ENCODE assay signal across 16 mouse cellular contexts in the genomic region with DNA sequence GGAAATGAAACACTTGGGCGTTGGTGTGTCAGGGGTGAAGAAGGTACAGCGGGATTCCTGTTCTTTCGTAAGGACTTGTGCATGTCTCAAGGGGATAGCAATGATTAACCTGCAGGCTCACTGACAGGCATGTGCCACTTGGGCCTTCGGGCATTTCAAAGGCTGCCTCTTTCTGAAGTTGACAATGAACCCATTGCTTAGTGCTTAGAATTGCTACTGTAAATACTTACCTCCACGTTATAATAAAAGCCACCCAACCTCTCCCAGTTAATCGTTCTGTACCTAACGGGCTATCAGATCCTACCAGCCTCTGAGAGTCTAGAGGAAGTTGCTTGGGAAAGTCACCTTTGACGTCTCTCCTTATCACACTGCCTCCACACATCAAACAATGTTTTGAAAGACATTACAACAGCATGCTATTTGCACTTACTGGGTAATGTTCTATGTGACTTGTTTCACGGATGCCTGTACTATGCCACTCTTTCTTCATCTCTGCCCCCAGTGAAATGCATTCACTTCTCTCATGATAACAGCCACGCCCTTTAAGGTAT. TPM values are rescaled to one million over a fixed set of nuclear protein-coding genes. Genes with fewer than 3 reads are reported as not detected.
DNase-seq lines count a peak whose midpoint lies in the region; ATAC-seq lines count a peak whose summit lies in the region.
"Had no signal": no experiment of that assay in that cellular context is flagged by ENCODE, and none has a peak within 500 bp of the region (broad histone marks: within the 10 kb centered on the region; RNA-seq: fewer than 3 reads in every experiment).

No protein-coding gene starts in this region.

- no peak overlapping the region for H3K27ac ChIP-seq in kidney, embryonic 14.5 days (ENCODE audit: low read depth, low read length)
- H3K27ac ChIP-seq in intestine, embryonic 16.5 days (ENCODE audit: low read length) = peak overlapping the region; percentile 57; the same call in 1 of the 2 replicates
- H3K27ac ChIP-seq in embryonic facial prominence, embryonic 10.5 days (replicated peaks) = no peak overlapping the region
- H3K27ac ChIP-seq: gastrocnemius, adult 2 months; hindbrain, embryonic 10.5 days; liver, embryonic 13.5 days; neural tube, embryonic 13.5 days had no signal

- H3K27me3 ChIP-seq in kidney, embryonic 14.5 days (ENCODE audit: control insufficient read depth, insufficient read depth, low read length) = no peaks in the 10 kb centered on the region
- H3K27me3 ChIP-seq in intestine, embryonic 16.5 days (replicated peaks; ENCODE audit: control insufficient read depth, insufficient read depth, low read length) = no peaks in the 10 kb centered on the region
- H3K27me3 ChIP-seq in embryonic facial prominence, embryonic 10.5 days (replicated peaks; ENCODE audit: low read depth, poor library complexity, severe bottlenecking) = no peaks in the 10 kb centered on the region
- H3K27me3 ChIP-seq: heart, embryonic 12.5 days; liver, embryonic 13.5 days; neural tube, embryonic 13.5 days had no signal

- no peak overlapping the region for H3K4me2 ChIP-seq in kidney, embryonic 14.5 days (replicated peaks; ENCODE audit: low read depth, low read length)
- H3K4me2 ChIP-seq in intestine, embryonic 16.5 days (ENCODE audit: low read depth, low read length) = no peak overlapping the region
- H3K4me2 ChIP-seq: heart, embryonic 12.5 days; liver, embryonic 13.5 days; neural tube, embryonic 13.5 days had no signal

- no peaks in the 10 kb centered on the region for H3K4me1 ChIP-seq in kidney, embryonic 14.5 days (ENCODE audit: control insufficient read depth, insufficient read depth, low read length)
- H3K4me1 ChIP-seq in intestine, embryonic 16.5 days (ENCODE audit: control insufficient read depth, insufficient read depth, low read length) = peaks cover 12% of the 10 kb centered on the region
- no peaks in the 10 kb centered on the region for H3K4me1 ChIP-seq in embryonic facial prominence, embryonic 10.5 days
- H3K4me1 ChIP-seq: heart, embryonic 12.5 days; hindbrain, embryonic 10.5 days; neural tube, embryonic 13.5 days had no signal

- WGBS in kidney, embryonic 14.5 days = 74% methylated on average over 10 of the region's 10 CpGs
- 67% methylated on average over 10 of the region's 10 CpGs for WGBS in intestine, embryonic 16.5 days
- 85% methylated on average over 10 of the region's 10 CpGs for WGBS in embryonic facial prominence, embryonic 10.5 days

- H3K9me3 ChIP-seq in kidney, embryonic 14.5 days (ENCODE audit: control insufficient read depth, low read length) = no peaks in the 10 kb centered on the region
- H3K9me3 ChIP-seq in intestine, embryonic 16.5 days (ENCODE audit: control insufficient read depth, low read length) = no peaks in the 10 kb centered on the region
- no peaks in the 10 kb centered on the region for H3K9me3 ChIP-seq in embryonic facial prominence, embryonic 10.5 days
- H3K9me3 ChIP-seq: heart, embryonic 12.5 days; hindbrain, embryonic 10.5 days; liver, embryonic 13.5 days; neural tube, embryonic 13.5 days had no signal

- DNase-seq in kidney, adult 11 months = peak; percentile 57
- DNase-seq in CD4-positive helper T cell, adult 2 months (ENCODE audit: low read depth, low spot score) = peak; percentile 67
- peak; percentile 72 for DNase-seq in lung, postnatal 36 days
- DNase-seq in embryonic facial prominence, embryonic 10.5 days (ENCODE audit: low spot score) = no peak
- DNase-seq in layer of hippocampus, postnatal 36 days = no peak
- DNase-seq in heart, adult 8-10 months (ENCODE audit: low spot score) = no peak
- DNase-seq: cerebellum, adult 9-11 months; gastrocnemius, adult 2 months; liver, embryonic 13.5 days; retina, postnatal 1 day had no signal

- no peak overlapping the region for H3K9ac ChIP-seq in kidney, embryonic 14.5 days (ENCODE audit: low read depth, low read length)
- no peak overlapping the region for H3K9ac ChIP-seq in intestine, embryonic 16.5 days (ENCODE audit: low read depth, low read length)
- H3K9ac ChIP-seq: heart, embryonic 12.5 days; liver, embryonic 13.5 days; neural tube, embryonic 13.5 days had no signal

- no peak overlapping the region for H3K4me3 ChIP-seq in kidney, embryonic 14.5 days (ENCODE audit: low read length)
- no peak overlapping the region for H3K4me3 ChIP-seq in intestine, embryonic 16.5 days (ENCODE audit: low read length)
- no peak overlapping the region for H3K4me3 ChIP-seq in embryonic facial prominence, embryonic 10.5 days
- H3K4me3 ChIP-seq: gastrocnemius, adult 2 months; heart, embryonic 12.5 days; hindbrain, embryonic 10.5 days; liver, embryonic 13.5 days; neural tube, embryonic 13.5 days had no signal

- ATAC-seq in kidney, embryonic 14.5 days (ENCODE audit: low FRiP score, low TSS enrichment) = no peak
- ATAC-seq in intestine, embryonic 16.5 days = peak; percentile 85
- ATAC-seq: midbrain, embryonic 16.5 days had no signal

- no peaks in the 10 kb centered on the region for H3K36me3 ChIP-seq in kidney, embryonic 14.5 days (ENCODE audit: control insufficient read depth, insufficient read depth, low read length)
- no peaks in the 10 kb centered on the region for H3K36me3 ChIP-seq in intestine, embryonic 16.5 days (ENCODE audit: control insufficient read depth, insufficient read depth, low read length)
- H3K36me3 ChIP-seq in embryonic facial prominence, embryonic 10.5 days (replicated peaks) = no peaks in the 10 kb centered on the region
- H3K36me3 ChIP-seq: heart, embryonic 12.5 days; hindbrain, embryonic 10.5 days; liver, embryonic 13.5 days; neural tube, embryonic 13.5 days had no signal

RNA-seq across cellular contexts. Expression of gene Tgfbr2, which starts 12.1 kb away (rescaled TPM):
- polyA plus RNA-seq in kidney, embryonic 14.5 days (2014; fragmentation: Nextera tagmentation; extraction: Ambion mirVana) = 10.8 and 27.2 TPM in 2 replicates
- polyA plus RNA-seq in intestine, embryonic 16.5 days (2015; fragmentation: Nextera tagmentation; extraction: Ambion mirVana) = 23.6 and 26.9 TPM in 2 replicates
- 8.6 and 9.2 TPM in 2 replicates for polyA plus RNA-seq in embryonic facial prominence, embryonic 10.5 days (2016; fragmentation: Nextera tagmentation; extraction: Ambion mirVana)
- total RNA-seq in layer of hippocampus, postnatal 36 days (2021) = 10 to 100 TPM; 10.6 to 12.6 TPM
- total RNA-seq in heart, adult 8-10 months (2022) = 10 to 100 TPM; 33.5 to 39.3 (median 35.0) TPM

Comparison
In these comparisons a context has a peak if more than half of its experiments do, and no peak if none do; other contexts are left out.
1. DNase-seq: peak in kidney, adult 11 months (single experiment), CD4-positive helper T cell, adult 2 months (single experiment) and lung, postnatal 36 days (single experiment); none in embryonic facial prominence, embryonic 10.5 days (single experiment), layer of hippocampus, postnatal 36 days (0 of 2) and heart, adult 8-10 months (single experiment).